Mouse (Mus musculus): ENCODE data around the gene Gm1113. TPM values are rescaled to one million over a fixed set of nuclear protein-coding genes. Genes with fewer than 3 reads are reported as not detected.

The Gm1113 gene
- not detected in 2 replicates for polyA plus RNA-seq (2015; fragmentation: Nextera tagmentation; extraction: Ambion mirVana)

GRCm38 (mm10) chr9:35518169-35518568, at the start of gene Gm1113:
TSS of gene Gm1113 (minus strand) at chr9:35518269.
- Histone ChIP-seq H3K4me1 (replicated peaks) (0 out of 2 replicates have a peak, but pooled peaks cover under 1% of the 10 kb centered on the region), H3K4me3 (no peak within 1 kb of the TSS), H3K9ac (no peak within 1 kb of the TSS), H3K27me3 (peaks cover 19% of the 10 kb centered on the region; the same call in 1 of the 2 replicates), H3K27ac (no peak within 1 kb of the TSS), H3K9me3 (no peaks in the 10 kb centered on the region), H3K36me3 (no peaks in the 10 kb centered on the region), H3K4me2 (no peak within 1 kb of the TSS)
- WGBS: 78% methylated on average over 3 of the region's 3 CpGs
- ATAC-seq (ENCODE audit: low FRiP score): no peak

GRCm38 (mm10) chr9:35564536-35565240, 46.6 kb upstream of the Gm1113 start:
- no peak overlapping the region for H3K9ac ChIP-seq
- H3K4me2 ChIP-seq: no peak overlapping the region
- no peaks in the 10 kb centered on the region for H3K27me3 ChIP-seq
- ATAC-seq (ENCODE audit: low FRiP score): no peak
- peaks cover 23% of the 10 kb centered on the region for H3K4me1 ChIP-seq (replicated peaks)
- no peak overlapping the region for H3K27ac ChIP-seq
- H3K9me3 ChIP-seq: no peaks in the 10 kb centered on the region
- 92% methylated on average over 5 of the region's 5 CpGs for WGBS
- no peak overlapping the region for H3K4me3 ChIP-seq
- peaks cover 38% of the 10 kb centered on the region for H3K36me3 ChIP-seq

GRCm38 (mm10) chr9:35561583-35561982, 43.5 kb upstream of the Gm1113 start:
- Histone ChIP-seq H3K27me3 (peaks cover 8% of the 10 kb centered on the region), H3K4me2 (no peak overlapping the region), H3K4me1 (replicated peaks) (peaks cover 29% of the 10 kb centered on the region), H3K27ac (no peak overlapping the region), H3K36me3 (peaks cover 29% of the 10 kb centered on the region), H3K4me3 (no peak overlapping the region), H3K9me3 (no peaks in the 10 kb centered on the region), H3K9ac (no peak overlapping the region)
- WGBS: 94% methylated on average over 6 of the region's 6 CpGs
- ATAC-seq (ENCODE audit: low FRiP score): no peak

GRCm38 (mm10) chr9:35561076-35561475, 43.0 kb upstream of the Gm1113 start:
- peaks cover 8% of the 10 kb centered on the region for H3K27me3 ChIP-seq
- no peak overlapping the region for H3K9ac ChIP-seq
- H3K27ac ChIP-seq: no peak overlapping the region
- WGBS: 93% methylated on average over 11 of the region's 11 CpGs
- no peak overlapping the region for H3K4me2 ChIP-seq
- ATAC-seq (ENCODE audit: low FRiP score): no peak
- no peaks in the 10 kb centered on the region for H3K9me3 ChIP-seq
- no peak overlapping the region for H3K4me3 ChIP-seq
- peaks cover 29% of the 10 kb centered on the region for H3K4me1 ChIP-seq (replicated peaks)
- peaks cover 25% of the 10 kb centered on the region for H3K36me3 ChIP-seq

- Histone ChIP-seq H3K36me3 (peaks cover 25% of the 10 kb centered on the region), H3K9me3 (no peaks in the 10 kb centered on the region), H3K4me1 (replicated peaks) (peaks cover 29% of the 10 kb centered on the region), H3K9ac (peak overlapping the region; percentile 80), H3K27ac (peak overlapping the region; percentile 85), H3K4me2 (peak overlapping the region; percentile 89), H3K27me3 (peaks cover 8% of the 10 kb centered on the region), H3K4me3 (peak overlapping the region; percentile 64)
- ATAC-seq (ENCODE audit: low FRiP score): peak; percentile 90
- WGBS: 2% methylated on average over 31 of the region's 31 CpGs
Observed at GRCm38 (mm10) chr9:35559009-35559890, 41.2 kb upstream of the Gm1113 start.

- 2% methylated on average over 57 of the region's 59 CpGs for WGBS
- ATAC-seq (ENCODE audit: low FRiP score): peak; percentile 86
- H3K4me3 ChIP-seq: peak within 1 kb of the TSS; percentile 64
Observed at GRCm38 (mm10) chr9:35558257-35559008, 40.4 kb upstream of the Gm1113 start, which contains the start of the genes Ddx25 and Pus3. TSS of gene Ddx25 (minus strand) at chr9:35558528. TSS of gene Pus3 (plus strand) at chr9:35558595.

GRCm38 (mm10) chr9:35556494-35557102, 38.5 kb upstream of the Gm1113 start:
- Histone ChIP-seq H3K4me1 (replicated peaks) (peaks cover 27% of the 10 kb centered on the region), H3K36me3 (peaks cover 42% of the 10 kb centered on the region), H3K9me3 (no peaks in the 10 kb centered on the region), H3K9ac (no peak overlapping the region), H3K4me3 (no peak overlapping the region), H3K27ac (no peak overlapping the region), H3K4me2 (no peak overlapping the region), H3K27me3 (peaks cover 8% of the 10 kb centered on the region)
- WGBS: 86% methylated on average over 12 of the region's 12 CpGs
- no peak for ATAC-seq (ENCODE audit: low FRiP score)

More at GRCm38 (mm10) chr9:35558257-35559008, 40.4 kb upstream of the Gm1113 start, which contains the start of the genes Ddx25 and Pus3:
- peaks cover 32% of the 10 kb centered on the region for H3K36me3 ChIP-seq
- peaks cover 8% of the 10 kb centered on the region for H3K27me3 ChIP-seq
- H3K9ac ChIP-seq: peak within 1 kb of the TSS; percentile 80
- peak within 1 kb of the TSS; percentile 89 for H3K4me2 ChIP-seq
- peaks cover 29% of the 10 kb centered on the region for H3K4me1 ChIP-seq (replicated peaks)
- H3K9me3 ChIP-seq: no peaks in the 10 kb centered on the region
- peak within 1 kb of the TSS; percentile 85 for H3K27ac ChIP-seq

GRCm38 (mm10) chr9:35548455-35548854, 30.4 kb upstream of the Gm1113 start:
- Histone ChIP-seq H3K4me3 (no peak overlapping the region), H3K27ac (no peak overlapping the region), H3K4me2 (no peak overlapping the region), H3K9ac (no peak overlapping the region), H3K27me3 (no peaks in the 10 kb centered on the region), H3K4me1 (replicated peaks) (no peaks in the 10 kb centered on the region), H3K9me3 (no peaks in the 10 kb centered on the region), H3K36me3 (peaks cover 73% of the 10 kb centered on the region)
- no peak for ATAC-seq (ENCODE audit: low FRiP score)
- 79% methylated on average over 9 of the region's 9 CpGs for WGBS

GRCm38 (mm10) chr9:35546745-35547144, 28.7 kb upstream of the Gm1113 start:
- peaks cover 2% of the 10 kb centered on the region; the same call in 1 of the 2 replicates for H3K27me3 ChIP-seq
- 80% methylated on average over 9 of the region's 9 CpGs for WGBS
- no peaks in the 10 kb centered on the region for H3K4me1 ChIP-seq (replicated peaks)
- H3K4me2 ChIP-seq: no peak overlapping the region
- ATAC-seq (ENCODE audit: low FRiP score): no peak
- H3K4me3 ChIP-seq: no peak overlapping the region
- H3K9ac ChIP-seq: no peak overlapping the region
- H3K27ac ChIP-seq: no peak overlapping the region
- H3K36me3 ChIP-seq: peaks cover 71% of the 10 kb centered on the region
- H3K9me3 ChIP-seq: no peaks in the 10 kb centered on the region

- Histone ChIP-seq H3K4me3 (no peak overlapping the region), H3K27ac (no peak overlapping the region), H3K27me3 (peaks cover 2% of the 10 kb centered on the region; the same call in 1 of the 2 replicates), H3K4me1 (replicated peaks) (no peaks in the 10 kb centered on the region), H3K4me2 (no peak overlapping the region), H3K9me3 (no peaks in the 10 kb centered on the region), H3K36me3 (peaks cover 64% of the 10 kb centered on the region), H3K9ac (no peak overlapping the region)
- WGBS: 79% methylated on average over 12 of the region's 12 CpGs
- no peak for ATAC-seq (ENCODE audit: low FRiP score)
Observed at GRCm38 (mm10) chr9:35545704-35546103, 27.6 kb upstream of the Gm1113 start.

GRCm38 (mm10) chr9:35544666-35545065, 26.6 kb upstream of the Gm1113 start:
- WGBS: 45% methylated on average over 2 of the region's 2 CpGs
- no peak overlapping the region for H3K4me2 ChIP-seq
- H3K9ac ChIP-seq: no peak overlapping the region
- no peaks in the 10 kb centered on the region for H3K9me3 ChIP-seq
- no peak overlapping the region for H3K27ac ChIP-seq
- peaks cover 9% of the 10 kb centered on the region for H3K27me3 ChIP-seq
- H3K36me3 ChIP-seq: peaks cover 63% of the 10 kb centered on the region
- no peak overlapping the region for H3K4me3 ChIP-seq
- no peaks in the 10 kb centered on the region for H3K4me1 ChIP-seq (replicated peaks)
- ATAC-seq (ENCODE audit: low FRiP score): no peak

Data from hindbrain, embryonic 13.5 days (tissue).